Mouse (Mus musculus) thymus, adult 2 months (tissue): Measurements from ENCODE around the gene Olfr148.

ENCODE experiments used
- CTCF ChIP-seq: fragments of 200-500 bp; IDR thresholded peaks from 2 replicates; pipeline ENCODE4 v1.5.1; 2012; ENCODE audit warnings: mild to moderate bottlenecking, control low read depth, low read length, moderate library complexity, borderline replicate concordance; ENCODE audit not compliant: control insufficient read depth, poor library complexity, insufficient read depth; ENCODE audit errors: extremely low read depth
- POLR2A ChIP-seq: fragments of 200-500 bp; IDR thresholded peaks from 2 replicates; pipeline ENCODE4 v1.6.1; 2012; ENCODE audit warnings: mild to moderate bottlenecking, low read length, control low read depth, moderate library complexity; ENCODE audit not compliant: control insufficient read depth, poor library complexity, insufficient read depth; ENCODE audit errors: extremely low read depth

DNA sequence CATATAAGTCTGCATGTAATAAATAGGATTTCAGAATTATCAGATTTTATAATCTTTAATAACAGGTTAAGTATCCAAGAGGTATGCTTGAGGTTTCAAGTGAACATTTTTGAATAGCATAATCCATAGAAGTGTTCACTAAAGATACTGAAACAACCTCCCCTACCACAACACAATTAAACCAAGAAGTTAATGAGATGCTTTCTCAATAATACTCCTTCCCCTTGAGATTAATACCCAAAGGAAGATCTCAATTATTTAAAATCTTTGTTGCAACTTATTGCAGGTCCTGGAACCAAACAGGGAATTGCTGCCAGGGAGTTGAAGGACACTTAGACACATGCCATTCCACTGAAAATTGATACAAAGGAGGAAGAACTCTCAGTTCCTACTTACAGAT, 34.3 kb downstream of the Olfr148 start, which contains the start of gene Olfr961:
- no peak for TF ChIP-seq POLR2A
- no peak for TF ChIP-seq CTCF
